Mouse (Mus musculus): Measurements from ENCODE around the gene Smim5. TPM values are rescaled to one million over a fixed set of nuclear protein-coding genes. Genes with fewer than 3 reads are reported as not detected.

The Smim5 gene
- polyA plus RNA-seq, 1 experiment, result 2.1 TPM

- TF ChIP-seq GATA1 (IDR thresholded peaks at IDR 0.05; ENCODE audit: low read length) (no peak), TAL1 (IDR thresholded peaks at IDR 0.05; ENCODE audit: low read length) (no peak)
- Histone ChIP-seq H3K9me3 (ENCODE audit: control insufficient read depth, low read length) (no peaks in the 10 kb centered on the region), H3K4me3 (replicated peaks) (peak overlapping the region; percentile 75), H3K36me3 (ENCODE audit: control insufficient read depth) (peaks cover 76% of the 10 kb centered on the region), H3K27me3 (ENCODE audit: control insufficient read depth) (no peaks in the 10 kb centered on the region), H3K4me1 (ENCODE audit: control insufficient read depth) (peaks cover 90% of the 10 kb centered on the region)
Observed at GRCm38 (mm10) chr11:115902177-115902576, 2.4 kb downstream of the Smim5 start.

- no peak for TF ChIP-seq GATA1 (IDR thresholded peaks at IDR 0.05; ENCODE audit: low read length)
- no peak for TF ChIP-seq TAL1 (IDR thresholded peaks at IDR 0.05; ENCODE audit: low read length)
- Histone ChIP-seq H3K36me3 (ENCODE audit: control insufficient read depth) (peaks cover 75% of the 10 kb centered on the region), H3K4me3 (replicated peaks) (peak overlapping the region; percentile 75), H3K4me1 (ENCODE audit: control insufficient read depth) (peaks cover 92% of the 10 kb centered on the region), H3K9me3 (ENCODE audit: control insufficient read depth, low read length) (no peaks in the 10 kb centered on the region), H3K27me3 (ENCODE audit: control insufficient read depth) (no peaks in the 10 kb centered on the region)
Observed at GRCm38 (mm10) chr11:115902831-115903230, 3.1 kb downstream of the Smim5 start.

GRCm38 (mm10) chr11:115903384-115904230 lies 3.8 kb downstream of the Smim5 start:
- Histone ChIP-seq H3K9me3 (ENCODE audit: control insufficient read depth, low read length) (0 out of 2 replicates have a peak, but pooled peaks cover 2% of the 10 kb centered on the region), H3K36me3 (ENCODE audit: control insufficient read depth) (peaks cover 82% of the 10 kb centered on the region), H3K4me3 (replicated peaks) (peak overlapping the region; percentile 75), H3K27me3 (ENCODE audit: control insufficient read depth) (no peaks in the 10 kb centered on the region), H3K4me1 (ENCODE audit: control insufficient read depth) (peaks cover 94% of the 10 kb centered on the region)
- TF ChIP-seq GATA1 (IDR thresholded peaks at IDR 0.05; ENCODE audit: low read length), result 0 out of 2 replicates have a peak, but pooled peaks have one; percentile 41
- peak; percentile 30; the same call in 2 of the 3 replicates for TF ChIP-seq TAL1 (IDR thresholded peaks at IDR 0.05; ENCODE audit: low read length)

GRCm38 (mm10) chr11:115904231-115904955 lies 4.6 kb downstream of the Smim5 start:
- Histone ChIP-seq H3K36me3 (ENCODE audit: control insufficient read depth) (peaks cover 90% of the 10 kb centered on the region), H3K27me3 (ENCODE audit: control insufficient read depth) (no peaks in the 10 kb centered on the region), H3K9me3 (ENCODE audit: control insufficient read depth, low read length) (0 out of 2 replicates have a peak, but pooled peaks cover 2% of the 10 kb centered on the region), H3K4me1 (ENCODE audit: control insufficient read depth) (peaks cover 93% of the 10 kb centered on the region), H3K4me3 (replicated peaks) (peak overlapping the region; percentile 75)
- TF ChIP-seq TAL1 (IDR thresholded peaks at IDR 0.05; ENCODE audit: low read length), result no peak
- TF ChIP-seq GATA1 (IDR thresholded peaks at IDR 0.05; ENCODE audit: low read length), result no peak

- Histone ChIP-seq H3K9me3 (ENCODE audit: control insufficient read depth, low read length) (0 out of 2 replicates have a peak, but pooled peaks cover 2% of the 10 kb centered on the region), H3K27me3 (ENCODE audit: control insufficient read depth) (no peaks in the 10 kb centered on the region), H3K36me3 (ENCODE audit: control insufficient read depth) (peaks cover 95% of the 10 kb centered on the region), H3K4me1 (ENCODE audit: control insufficient read depth) (peaks cover 91% of the 10 kb centered on the region), H3K4me3 (replicated peaks) (no peak overlapping the region)
- TF ChIP-seq TAL1 (IDR thresholded peaks at IDR 0.05; ENCODE audit: low read length) (no peak), GATA1 (IDR thresholded peaks at IDR 0.05; ENCODE audit: low read length) (no peak)
Observed at GRCm38 (mm10) chr11:115904956-115905790, 5.4 kb downstream of the Smim5 start.

- Histone ChIP-seq H3K27me3 (ENCODE audit: control insufficient read depth) (no peaks in the 10 kb centered on the region), H3K36me3 (ENCODE audit: control insufficient read depth) (peaks cover 90% of the 10 kb centered on the region), H3K4me3 (replicated peaks) (no peak overlapping the region), H3K4me1 (ENCODE audit: control insufficient read depth) (peaks cover 89% of the 10 kb centered on the region), H3K9me3 (ENCODE audit: control insufficient read depth, low read length) (0 out of 2 replicates have a peak, but pooled peaks cover 2% of the 10 kb centered on the region)
- TF ChIP-seq GATA1 (IDR thresholded peaks at IDR 0.05; ENCODE audit: low read length) (no peak), TAL1 (IDR thresholded peaks at IDR 0.05; ENCODE audit: low read length) (no peak)
Observed at GRCm38 (mm10) chr11:115906116-115906515, 6.3 kb downstream of the Smim5 start.

GRCm38 (mm10) chr11:115906521-115906920 lies 6.8 kb downstream of the Smim5 start:
- H3K36me3 ChIP-seq (ENCODE audit: control insufficient read depth), result peaks cover 90% of the 10 kb centered on the region
- peaks cover 89% of the 10 kb centered on the region for H3K4me1 ChIP-seq (ENCODE audit: control insufficient read depth)
- H3K27me3 ChIP-seq (ENCODE audit: control insufficient read depth), result no peaks in the 10 kb centered on the region
- H3K9me3 ChIP-seq (ENCODE audit: control insufficient read depth, low read length), result 0 out of 2 replicates have a peak, but pooled peaks cover 2% of the 10 kb centered on the region
- no peak overlapping the region for H3K4me3 ChIP-seq (replicated peaks)
- TF ChIP-seq TAL1 (IDR thresholded peaks at IDR 0.05; ENCODE audit: low read length) (no peak), GATA1 (IDR thresholded peaks at IDR 0.05; ENCODE audit: low read length) (no peak)

- H3K4me1 ChIP-seq (ENCODE audit: control insufficient read depth), result peaks cover 80% of the 10 kb centered on the region
- no peaks in the 10 kb centered on the region for H3K27me3 ChIP-seq (ENCODE audit: control insufficient read depth)
- H3K9me3 ChIP-seq (ENCODE audit: control insufficient read depth, low read length), result 0 out of 2 replicates have a peak, but pooled peaks cover 2% of the 10 kb centered on the region
- peak overlapping the region; percentile 34 for H3K4me3 ChIP-seq (replicated peaks)
- peaks cover 87% of the 10 kb centered on the region for H3K36me3 ChIP-seq (ENCODE audit: control insufficient read depth)
- TF ChIP-seq TAL1 (IDR thresholded peaks at IDR 0.05; ENCODE audit: low read length) (peak; percentile 70), GATA1 (IDR thresholded peaks at IDR 0.05; ENCODE audit: low read length) (peak; percentile 89)
Observed at GRCm38 (mm10) chr11:115911134-115911561, 11.4 kb downstream of the Smim5 start.
